Mouse (Mus musculus): ENCODE measurements at regions not wholly inside any gene's neighbourhood (a gene's known extent, or its start where the extent isn't known, plus 50 kb on each side); places are given as distances from the start of the nearest gene placed in this dataset.
A peak's percentile ranks its signal among the peaks of the same experiment; 100 is the strongest.

DNA sequence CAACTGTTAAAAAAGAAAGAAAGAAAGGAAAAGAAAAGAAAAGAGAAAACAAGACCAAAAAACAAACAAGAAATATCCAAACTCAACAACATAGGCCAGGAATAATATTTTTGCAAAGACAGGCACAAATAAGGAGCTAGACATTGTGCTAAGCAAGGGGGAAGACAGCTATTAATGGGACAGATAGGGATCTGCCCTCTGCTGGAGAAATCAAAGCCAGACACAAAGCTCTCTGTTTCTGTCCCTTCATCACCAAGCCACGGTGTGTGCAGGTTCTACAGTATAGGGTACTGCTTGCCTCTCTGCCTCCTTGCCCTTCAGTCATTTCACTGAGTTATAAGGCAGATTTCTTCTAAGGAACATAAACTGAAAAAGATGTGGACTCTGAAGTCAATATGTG lies 57.8 kb upstream of the Chchd3 start:
- no peak for DNase-seq (ENCODE audit: low read depth, low spot score)

DNA sequence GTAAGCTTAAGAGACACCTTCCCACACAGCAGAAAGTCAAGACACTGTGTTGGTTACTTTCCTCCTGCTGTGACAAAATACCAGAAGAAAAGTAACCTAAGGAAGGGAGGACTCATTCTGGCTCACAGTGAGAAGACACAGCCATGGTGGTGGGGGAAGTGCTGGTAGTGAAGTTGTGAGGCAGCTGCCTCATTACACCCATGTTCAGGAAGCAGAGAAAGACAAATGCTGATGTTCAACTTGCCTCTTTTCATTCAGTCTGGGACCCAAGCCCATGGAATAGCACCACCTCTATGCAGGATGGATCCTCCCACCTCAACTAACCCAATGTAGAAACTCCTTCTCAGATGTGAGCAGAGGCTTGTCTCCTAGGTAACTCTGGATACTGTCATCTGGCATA lies 60.5 kb upstream of the Chchd3 start:
- DNase-seq (ENCODE audit: low read depth, low spot score), result no peak

DNA sequence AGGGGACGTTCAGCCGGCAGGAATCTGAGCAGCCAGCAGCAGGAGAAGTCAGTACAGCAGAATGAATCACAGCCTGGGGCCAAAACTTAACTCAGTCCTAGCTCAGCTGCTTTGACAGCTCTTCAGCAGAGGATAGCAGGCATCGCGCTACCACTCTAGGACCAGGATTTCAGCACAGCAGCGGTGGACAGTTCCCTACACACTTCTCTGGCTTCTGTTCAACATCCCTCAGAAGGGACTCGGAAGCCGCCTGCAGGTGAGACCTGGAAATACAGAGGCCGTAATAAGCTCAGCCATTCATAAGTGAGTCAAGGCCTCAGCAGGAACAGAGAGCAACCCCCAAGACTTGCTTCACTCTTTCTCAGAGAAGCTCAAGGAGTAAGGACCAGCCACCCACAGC lies 66.5 kb upstream of the Chchd3 start:
- peak; percentile 93 for DNase-seq (ENCODE audit: low read depth, low spot score)

DNA sequence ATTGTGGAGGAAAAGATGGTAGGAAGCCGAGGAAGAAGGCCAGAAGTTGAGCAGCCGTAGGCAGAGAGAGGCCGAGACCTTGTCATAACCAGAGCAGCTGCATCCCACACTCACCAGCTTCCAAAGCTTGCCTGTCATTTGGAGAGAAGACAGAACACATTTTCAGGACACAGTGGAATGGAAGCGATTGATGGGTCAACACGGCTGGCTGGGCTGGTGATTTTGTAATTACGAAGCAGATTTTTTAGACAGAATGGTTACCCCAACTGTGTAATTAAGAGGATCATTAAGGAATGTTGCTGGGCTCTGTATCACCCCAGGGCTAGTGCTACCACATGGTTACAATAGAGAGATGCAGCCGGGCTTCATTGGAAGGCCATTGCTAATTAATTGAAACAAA lies 76.8 kb upstream of the Chchd3 start:
- DNase-seq (ENCODE audit: low read depth, low spot score), result no peak

DNA sequence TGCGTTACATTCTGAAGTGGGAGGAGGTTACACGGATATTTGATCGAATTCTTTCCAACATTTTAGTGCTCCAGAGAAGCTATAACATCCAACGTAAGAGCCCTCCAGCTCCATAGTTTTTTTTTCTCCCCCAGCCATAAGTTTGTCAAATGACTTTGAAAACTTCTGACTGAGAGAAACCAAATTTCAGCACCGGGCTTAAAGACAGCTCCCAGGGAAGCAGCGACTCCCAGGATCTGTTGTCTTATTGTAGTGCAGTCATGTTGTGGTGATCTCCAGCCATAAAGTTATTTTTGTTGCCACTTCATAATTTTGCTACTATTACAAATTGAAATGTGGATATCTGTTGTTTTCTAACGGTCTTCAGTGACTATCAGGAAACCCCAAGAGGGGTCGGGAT lies 77.8 kb upstream of the Chchd3 start:
- DNase-seq (ENCODE audit: low read depth, low spot score), result peak; percentile 69

DNA sequence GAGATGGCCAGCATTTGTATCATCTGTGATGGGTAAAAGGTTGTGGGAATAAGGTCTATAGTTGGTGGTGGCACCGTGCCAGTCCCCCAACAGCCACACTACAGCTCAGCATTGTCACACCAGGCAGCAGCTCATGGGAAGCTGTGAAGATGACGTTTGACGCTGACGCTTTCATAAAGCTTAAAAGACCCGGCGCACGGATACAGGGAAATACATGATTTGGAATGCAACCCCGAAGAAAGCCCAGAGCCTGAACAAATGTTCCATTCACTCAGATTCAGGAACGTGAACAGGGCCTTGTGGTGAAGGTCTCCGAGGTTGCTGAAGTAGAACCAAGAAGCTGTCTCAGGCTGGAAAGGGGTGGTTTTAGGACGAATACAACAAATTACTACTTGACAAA lies 82.4 kb upstream of the Exoc4 start:
- DNase-seq (ENCODE audit: low read depth, low spot score), result no peak

DNA sequence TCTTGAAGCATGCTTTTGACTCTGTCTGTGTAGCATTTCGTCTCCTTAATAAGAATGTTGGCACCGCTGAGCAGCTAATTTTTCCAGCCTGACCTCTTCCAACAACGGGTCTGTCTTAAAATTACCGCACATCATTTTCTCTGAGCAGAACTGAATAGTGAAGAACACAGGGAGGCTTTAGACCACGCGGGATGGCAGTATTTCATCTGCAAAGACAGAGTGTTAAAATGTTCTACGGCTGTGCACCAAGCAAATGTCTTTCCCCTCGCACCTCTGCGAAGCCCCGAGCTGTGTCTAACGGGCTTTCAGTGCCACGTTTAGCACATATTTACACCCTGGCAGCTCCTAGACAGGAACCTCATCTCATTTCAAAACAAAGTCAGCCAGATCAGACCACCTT lies 75.3 kb upstream of the Exoc4 start:
- DNase-seq (ENCODE audit: low read depth, low spot score), result no peak

DNA sequence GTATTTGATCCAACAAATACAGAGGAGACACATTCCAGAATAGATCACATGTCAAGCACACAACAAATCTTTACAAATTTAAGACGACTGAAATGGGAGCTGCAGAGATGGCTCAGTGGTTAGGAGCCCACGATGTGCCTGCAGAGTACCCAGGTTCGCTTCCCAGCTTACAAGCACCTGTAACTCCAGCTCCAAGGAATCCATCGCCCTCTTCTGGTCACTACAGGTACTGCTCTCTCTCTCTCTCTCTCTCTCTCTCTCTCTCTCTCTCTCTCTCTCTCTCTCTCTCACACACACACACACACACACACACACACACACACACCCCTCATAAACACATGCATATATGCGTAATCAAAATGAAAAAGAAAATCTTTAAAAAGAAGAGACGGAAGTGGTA lies 74.3 kb upstream of the Exoc4 start:
- DNase-seq (ENCODE audit: low read depth, low spot score), result no peak

DNA sequence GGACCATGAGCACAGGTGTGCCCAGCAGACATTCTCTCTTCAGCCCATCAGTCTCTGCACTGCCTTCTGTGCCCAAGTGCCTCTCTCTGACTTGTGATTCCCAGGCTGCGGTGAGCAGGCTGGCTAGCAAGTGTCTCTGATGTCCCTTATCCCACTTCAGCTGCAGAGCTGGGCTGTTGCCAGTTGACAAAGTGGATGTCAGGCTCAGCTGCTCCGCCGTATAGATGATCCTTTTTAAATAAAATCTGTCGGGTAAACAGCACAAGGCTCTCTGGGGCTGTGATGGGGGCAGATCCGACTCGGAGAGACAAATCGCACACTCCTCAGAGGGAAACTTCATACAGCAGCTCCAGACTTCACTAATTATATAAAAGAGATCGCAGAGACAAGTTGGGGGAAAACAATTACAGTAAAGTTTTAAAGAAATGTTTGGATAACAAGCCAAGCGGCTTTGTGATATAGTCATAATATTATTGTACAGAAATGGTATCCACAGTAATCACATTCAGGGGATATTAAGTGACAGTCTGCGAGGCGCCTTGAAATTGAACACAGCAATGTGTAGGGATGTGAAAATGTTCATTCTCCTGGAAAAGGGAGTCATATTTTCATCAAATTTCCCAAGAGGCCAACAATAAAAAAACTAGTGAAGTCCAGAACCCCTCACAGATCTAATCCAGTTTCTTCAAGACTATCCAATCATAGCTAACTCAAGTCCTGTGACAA lies 59.2 kb upstream of the Exoc4 start:
- DNase-seq (ENCODE audit: low read depth, low spot score), result no peak

DNA sequence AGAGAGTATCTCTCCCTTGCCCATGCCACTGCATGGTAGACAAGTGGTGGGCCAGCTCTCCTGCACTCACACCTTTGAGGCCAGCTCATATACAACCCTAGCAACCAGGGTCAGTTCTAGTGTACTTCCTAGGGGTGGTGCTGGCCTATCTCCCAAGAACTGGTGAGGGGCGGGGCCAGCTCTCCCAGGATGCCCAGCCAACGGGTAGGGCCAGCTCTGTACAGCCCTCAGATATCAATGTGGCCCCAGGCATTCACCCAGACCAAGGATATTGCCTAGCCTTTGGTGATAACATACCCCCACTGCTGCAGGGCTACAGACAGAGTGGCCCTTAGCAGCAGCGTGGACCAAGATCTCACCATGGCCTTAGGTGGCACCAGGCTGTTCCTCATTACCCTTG lies 55.1 kb upstream of the Exoc4 start:
- DNase-seq (ENCODE audit: low read depth, low spot score), result no peak
